Mouse (Mus musculus) liver, adult (tissue): ENCODE data around the gene Zglp1.
A peak's percentile ranks its signal among the peaks of the same experiment; 100 is the strongest.

ENCODE experiments used
- GATA4 ChIP-seq: IDR thresholded peaks from 2 replicates; pipeline ENCODE4 v1.6.1; 2014; ENCODE audit warnings: mild to moderate bottlenecking, low read length; ENCODE audit not compliant: insufficient replicate concordance

Gene Zglp1

DNA sequence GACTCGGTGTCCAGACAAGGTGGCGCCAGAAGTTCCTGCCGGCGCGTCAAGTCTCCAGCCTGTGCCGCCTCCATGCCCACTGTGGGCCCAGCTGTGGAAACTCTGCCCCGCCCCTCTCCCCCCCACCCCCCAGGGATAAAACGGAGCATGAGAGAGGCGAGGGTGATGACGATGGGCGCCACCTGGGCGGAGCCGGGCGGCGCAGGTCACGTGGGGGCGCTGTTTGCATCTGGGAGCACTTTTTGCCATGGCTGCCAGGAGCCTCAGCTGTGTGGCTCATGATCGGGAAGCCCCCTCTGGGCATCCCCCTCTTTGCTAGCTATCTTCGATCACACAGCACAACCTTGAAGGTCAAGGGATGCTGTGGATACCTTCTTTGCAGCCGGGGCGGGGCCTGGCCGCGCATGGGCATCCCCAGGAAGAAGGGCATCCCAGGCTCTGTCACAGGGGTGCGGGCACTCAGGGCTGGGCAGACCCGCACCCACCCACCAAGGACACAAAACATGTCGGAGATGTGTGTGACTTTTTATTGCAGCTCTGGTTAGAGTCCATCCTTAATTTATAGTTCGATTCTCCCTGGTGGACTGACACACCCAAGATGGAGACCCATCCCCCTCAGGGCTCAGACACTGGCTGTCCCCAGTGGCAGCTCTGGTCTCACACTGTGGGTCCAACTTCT, at the start of gene Zglp1:
Gene Zglp1, minus strand, starts transcription at position 88 of the 679 bp plus-strand sequence.
- no peak for TF ChIP-seq GATA4

DNA sequence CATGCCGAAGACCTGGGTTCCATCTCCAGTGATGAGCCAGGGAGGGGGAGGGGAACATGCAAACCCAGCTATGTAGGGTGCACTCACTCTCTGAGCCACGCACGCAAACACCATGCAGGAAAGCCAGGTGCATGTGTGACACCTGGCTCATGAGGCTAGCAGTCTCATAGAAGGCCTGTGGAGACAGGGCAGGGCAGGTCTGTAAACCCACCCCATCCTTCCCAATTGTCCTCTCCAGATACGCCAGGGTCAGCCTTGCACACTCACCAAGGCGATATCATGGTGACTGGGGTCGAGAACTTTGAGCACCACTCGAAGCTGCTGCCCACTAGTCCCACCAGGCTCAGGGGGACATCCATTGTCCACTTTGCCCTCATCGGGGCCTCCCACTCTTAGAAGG, 48.2 kb upstream of the Zglp1 start:
- no peak for TF ChIP-seq GATA4

DNA sequence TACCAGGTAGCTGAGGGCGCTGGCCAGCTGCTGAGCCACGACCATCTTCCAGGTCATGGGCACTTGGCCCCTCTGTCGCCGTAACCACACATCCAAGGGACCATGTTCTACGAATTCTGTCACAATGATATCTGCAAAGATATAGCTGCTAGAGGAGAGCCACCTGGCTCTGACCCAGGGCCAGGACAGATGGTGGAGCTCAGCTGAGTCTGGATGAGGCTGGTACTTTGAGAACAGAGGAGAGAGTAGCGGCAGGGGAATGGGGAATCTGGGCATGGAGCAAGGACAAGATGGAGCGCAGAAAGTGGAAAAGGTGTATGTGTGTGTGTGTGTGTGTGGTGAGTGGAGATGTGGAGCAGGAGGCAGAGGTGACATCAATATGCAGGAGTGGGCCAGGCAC, 47.3 kb upstream of the Zglp1 start:
- no peak for TF ChIP-seq GATA4

DNA sequence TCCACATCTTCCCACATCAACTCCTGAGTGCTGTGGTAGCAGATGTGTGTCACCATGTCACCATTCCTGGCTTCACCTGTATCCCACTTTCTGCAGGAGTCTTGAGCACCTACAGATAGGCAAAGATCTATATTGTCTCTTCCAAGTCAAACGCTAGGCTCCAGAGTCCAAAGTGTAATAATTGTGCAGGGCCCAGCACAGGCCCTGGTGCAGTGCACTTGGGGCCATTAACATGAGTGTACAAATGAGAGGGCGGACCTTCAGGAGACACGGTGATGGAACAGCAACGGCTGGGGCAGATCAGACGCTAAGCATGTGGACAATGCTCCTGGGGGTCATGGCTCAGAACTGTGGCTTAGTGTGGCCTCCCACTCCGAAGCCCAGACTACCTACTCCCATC, 46.9 kb upstream of the Zglp1 start:
- no peak for TF ChIP-seq GATA4

DNA sequence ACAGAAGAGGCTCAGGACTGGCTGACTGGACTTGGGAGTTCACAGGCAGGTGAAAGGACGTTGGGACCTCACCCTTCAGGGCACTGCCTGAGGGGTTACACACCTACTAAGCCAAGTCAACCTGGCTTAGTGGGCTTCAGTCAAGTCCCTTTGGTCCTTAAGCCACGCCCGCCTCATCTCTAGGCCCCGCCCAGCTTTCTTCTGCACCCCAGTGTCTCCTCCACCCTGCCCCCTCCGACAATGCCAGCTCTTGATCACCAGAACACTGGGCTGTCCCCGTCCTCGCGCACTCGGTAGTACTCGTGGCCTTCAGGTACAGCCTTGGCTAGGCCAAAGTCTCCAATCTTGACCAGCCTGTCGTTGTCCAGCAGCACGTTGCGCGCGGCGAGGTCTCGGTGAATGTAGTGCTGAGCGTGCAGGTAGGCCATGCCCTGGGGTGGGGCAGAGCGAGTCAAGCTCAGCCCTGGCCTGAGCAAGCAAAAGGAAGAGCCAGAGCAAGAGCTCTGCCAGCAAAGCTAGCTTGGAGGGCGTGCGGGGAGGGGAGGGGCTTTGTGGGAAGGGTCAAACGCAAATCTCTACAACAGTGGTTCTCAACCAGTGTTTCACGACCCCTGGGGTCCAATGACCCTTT, 40.8 kb upstream of the Zglp1 start:
- TF ChIP-seq GATA4, result no peak

DNA sequence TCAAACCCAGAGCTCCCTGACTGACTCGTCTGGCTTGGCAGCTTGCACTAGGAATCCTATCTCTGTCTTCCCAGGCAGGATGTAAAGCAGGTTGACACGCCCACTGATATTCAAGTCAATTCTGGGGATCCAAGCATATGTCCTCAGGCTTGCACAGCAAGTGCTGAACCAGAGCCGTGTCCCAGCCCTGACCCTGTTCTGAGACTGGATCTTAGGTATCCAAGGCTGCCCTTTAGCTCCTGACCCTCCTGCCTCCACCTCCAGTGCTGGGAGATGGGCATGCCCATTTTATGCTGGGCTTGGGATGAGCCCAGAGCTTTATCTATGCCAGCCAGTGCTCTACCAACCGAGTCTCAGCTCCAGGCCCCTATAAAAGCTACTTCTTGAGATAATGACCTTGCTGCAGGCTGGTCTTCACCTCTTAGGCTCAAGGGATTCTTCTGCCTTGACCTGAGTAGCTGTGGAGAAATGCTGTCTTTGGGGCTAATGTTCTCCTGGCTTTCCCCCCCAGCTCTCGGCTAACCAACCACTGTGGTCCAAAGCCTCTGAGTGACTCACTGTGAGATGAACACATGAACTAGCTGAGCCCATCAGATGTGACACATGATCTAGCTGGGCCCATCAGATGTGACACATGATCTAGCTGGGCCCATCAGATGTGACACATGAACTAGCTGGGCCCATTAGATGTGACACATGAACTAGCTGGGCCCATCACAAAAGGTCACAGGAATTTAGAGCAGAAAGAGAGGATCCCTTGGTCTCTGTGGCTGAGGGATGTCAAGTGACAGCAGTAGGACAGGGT, 39.1 kb upstream of the Zglp1 start:
- TF ChIP-seq GATA4, result no peak

DNA sequence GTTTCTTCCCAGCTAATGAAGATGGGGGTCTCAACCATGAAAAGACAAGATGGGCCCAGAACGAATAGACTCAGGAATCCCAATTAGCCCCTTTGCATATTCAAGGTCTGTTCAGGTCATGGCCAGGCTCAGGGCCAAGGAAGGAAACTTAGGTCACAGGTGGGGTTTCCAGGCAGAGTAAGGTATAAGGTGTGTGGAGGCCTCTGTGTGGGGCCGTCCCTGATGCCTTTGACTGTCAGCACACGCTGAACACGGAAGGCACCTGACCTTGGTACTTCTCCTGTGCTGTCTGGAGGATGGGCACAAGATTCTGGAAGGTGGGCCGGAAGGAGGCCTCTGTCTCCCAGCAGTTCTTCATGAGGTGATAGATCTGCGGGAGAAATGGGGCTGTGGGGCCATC, 37.9 kb upstream of the Zglp1 start:
- TF ChIP-seq GATA4, result no peak

DNA sequence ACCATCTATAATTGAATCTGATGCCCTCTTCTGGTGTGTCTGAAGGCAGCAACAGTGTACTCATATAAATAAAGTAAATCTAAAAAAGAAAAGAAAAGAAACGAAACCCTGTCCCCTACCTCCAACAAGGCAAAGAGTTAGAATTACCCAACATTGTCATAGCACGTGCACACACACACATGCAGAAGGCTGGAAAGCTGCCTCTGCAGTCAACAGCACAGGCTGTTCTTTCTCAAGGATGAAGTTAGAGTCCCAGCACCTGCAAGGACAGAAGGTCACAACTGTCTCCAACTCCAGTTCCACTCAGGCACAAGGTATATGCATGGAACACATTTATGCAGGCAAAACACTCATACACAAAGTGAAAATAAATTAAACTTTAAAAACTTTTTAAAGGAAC, 35.2 kb upstream of the Zglp1 start:
- TF ChIP-seq GATA4, result no peak

DNA sequence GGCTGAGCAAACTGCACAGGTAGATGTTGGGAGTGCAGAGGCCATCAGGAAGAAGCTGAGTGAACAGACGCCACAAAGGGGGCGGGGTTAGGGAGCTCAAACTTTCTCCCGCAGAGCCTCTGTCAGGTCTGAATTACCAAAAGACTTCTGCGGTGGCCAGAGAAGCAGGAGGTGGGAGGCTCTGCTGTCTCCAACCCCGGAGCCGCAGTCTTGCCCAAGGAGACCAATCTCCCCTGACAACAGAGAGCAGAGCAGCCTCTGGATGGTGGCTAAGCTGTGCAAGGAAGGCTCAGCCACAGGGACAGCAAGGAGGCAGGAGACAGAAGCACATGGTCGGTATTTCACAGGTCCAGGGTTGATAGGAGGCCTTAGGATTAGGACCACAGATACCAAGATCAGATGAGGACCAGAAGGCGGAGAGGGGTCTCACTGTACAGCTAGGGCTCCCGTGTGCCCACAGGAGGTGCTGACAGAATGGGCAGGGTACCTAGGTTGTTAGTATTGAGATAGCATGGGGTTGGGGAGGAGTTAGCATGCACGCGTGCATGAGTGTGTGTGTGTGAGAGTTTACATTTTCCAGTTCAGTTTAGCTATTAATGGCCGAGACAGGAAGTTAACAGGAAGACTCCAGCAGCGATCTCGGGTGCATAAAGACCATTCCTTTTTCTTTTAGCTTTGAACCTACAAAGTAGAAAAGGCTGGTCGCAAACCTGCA, 33.7 kb upstream of the Zglp1 start:
- no peak for TF ChIP-seq GATA4

DNA sequence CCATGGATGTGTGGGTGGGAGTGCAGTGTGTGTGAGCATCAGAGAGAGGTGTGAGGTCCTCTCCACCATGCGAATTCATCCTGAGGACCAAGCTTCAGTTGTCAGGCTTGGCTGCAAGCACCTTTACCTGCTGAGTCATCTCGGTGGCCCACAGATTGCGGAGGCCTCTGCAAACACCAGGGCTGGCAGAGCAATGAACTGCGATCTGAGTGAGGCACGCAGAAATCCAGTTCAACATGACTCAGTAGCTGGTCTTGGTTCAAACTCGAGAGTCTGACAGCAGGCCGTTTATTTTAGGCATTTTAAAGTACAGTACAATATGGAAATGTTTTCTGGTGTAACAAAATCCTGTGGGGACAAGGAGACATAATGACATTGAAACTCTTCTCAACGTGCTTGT, 30.9 kb upstream of the Zglp1 start:
- TF ChIP-seq GATA4, result no peak

DNA sequence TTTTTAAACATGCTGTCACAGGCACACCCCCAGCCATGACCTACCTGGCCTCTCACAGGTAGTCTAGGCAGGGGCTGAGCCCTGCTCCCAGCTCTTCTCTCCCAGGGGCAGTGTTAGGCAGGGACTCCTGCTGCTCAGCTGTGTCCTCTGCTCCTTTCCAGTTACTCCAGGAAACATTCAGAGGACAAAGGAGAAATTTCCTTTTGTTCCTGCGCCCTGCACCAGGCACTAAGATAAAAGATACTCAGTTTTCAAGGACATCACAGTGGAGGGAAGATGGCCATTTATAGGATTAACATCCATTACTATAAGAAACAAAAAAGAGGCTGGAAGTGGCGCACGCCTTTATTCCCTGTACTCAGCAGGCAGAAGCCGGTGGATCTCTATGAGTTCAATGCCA, 29.1 kb upstream of the Zglp1 start:
- TF ChIP-seq GATA4, result no peak

DNA sequence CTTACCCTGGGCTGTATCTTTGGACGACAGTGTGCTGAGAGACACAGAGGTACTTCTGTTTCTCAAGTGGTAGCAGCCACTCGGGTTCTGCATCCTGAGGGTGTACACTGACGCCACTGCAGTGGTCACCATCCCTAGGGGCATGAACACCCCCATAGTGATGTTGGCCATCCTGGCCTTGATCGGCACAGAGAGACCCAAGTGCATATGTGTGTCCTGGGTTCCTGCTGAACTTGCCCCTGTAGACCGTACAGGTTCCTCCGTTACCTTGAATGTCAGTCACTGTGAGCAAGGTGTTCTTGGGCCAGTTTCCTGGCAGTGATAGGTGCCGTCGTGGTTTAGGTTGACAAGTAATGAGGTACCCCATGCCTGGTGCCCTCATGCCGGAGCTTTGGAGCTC, 26.5 kb upstream of the Zglp1 start:
- TF ChIP-seq GATA4, result no peak

DNA sequence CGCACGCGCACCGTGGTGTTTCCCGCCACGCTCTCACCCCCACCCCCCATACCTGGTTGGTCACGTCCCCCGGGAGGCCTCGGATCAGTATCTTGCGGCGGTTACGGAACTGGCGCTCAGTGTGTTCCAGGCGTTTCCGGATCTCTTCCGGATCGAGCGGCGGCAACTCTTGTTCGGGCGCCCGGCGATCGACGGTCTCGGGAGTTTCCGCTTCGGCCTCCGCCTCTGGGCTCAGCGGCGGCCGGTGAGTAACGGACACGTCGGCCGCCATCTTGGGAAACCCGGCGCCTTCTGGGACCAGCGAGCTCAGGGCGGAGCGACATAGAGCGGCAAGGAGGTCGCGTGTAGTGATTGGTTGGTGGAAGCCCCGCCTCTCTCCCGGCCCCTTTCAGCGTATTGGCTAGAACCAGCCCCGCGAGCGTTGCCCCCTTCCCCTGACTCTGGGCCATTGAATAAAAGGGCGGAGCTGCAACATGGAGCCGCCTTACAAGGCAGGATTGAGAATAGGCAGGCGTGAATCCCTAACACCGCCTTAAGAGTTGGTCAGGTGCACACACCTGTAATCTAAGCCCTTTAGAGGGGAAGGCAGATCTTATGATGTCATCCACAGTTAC, 24.9 kb upstream of the Zglp1 start, which contains the start of the genes Gm38431 and Raver1:
Gene Gm38431, minus strand, starts transcription at position 291 of the 614 bp plus-strand sequence.
Gene Raver1, minus strand, starts transcription at position 302 of the 614 bp plus-strand sequence.
- TF ChIP-seq GATA4, result peak; percentile 27; the same call in 1 of the 2 replicates

DNA sequence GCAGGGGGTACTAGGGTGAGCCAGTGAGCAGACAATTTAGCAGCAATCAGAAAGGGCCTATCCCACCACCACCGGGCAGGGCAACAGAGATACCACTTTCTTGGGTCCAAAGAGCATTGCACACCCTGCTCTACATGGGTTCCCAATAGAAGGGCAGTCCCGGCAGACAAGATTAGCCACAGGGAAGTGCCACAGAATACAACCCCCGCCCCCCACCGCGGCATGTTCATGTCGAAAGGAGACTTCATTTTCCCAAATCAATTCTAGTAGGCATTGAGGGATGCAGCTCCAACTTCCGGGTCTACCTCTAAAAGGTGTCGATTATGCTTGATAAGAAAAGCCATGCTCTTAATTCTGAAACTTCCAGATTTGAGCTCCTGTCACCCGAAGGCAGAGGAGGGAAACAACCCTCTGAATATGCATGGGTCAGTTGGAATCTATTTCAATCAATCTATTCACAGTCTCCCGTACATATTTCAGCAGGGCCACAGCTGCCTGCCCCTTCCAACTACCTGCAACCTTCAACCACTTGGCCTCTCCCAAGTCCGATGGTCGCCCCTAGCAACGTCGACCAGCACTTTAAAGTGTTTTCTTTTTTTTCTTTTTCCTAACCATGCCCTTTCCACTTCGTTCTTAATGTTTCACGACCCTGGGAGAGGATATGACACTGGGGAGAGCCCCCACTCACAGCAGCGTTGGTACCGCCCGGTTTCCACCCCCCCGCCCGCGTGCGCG, 24.2 kb upstream of the Zglp1 start:
- TF ChIP-seq GATA4, result no peak
